Mouse (Mus musculus): ENCODE results near the gene Cfap97d2.

- TF ChIP-seq CTCF (IDR thresholded peaks at IDR 0.05; ENCODE audit: control insufficient read depth, insufficient read depth, low read length) = no peak
- TF ChIP-seq POLR2A (IDR thresholded peaks at IDR 0.05; ENCODE audit: borderline replicate concordance, control insufficient read depth, low read depth, low read length) = no peak
Measured at GRCm38 (mm10) chr8:13657479-13657878, 48.2 kb upstream of the Cfap97d2 start.
